Mouse (Mus musculus): Measurements from ENCODE around the gene Crybb1. TPM values are rescaled to one million over a fixed set of nuclear protein-coding genes. Genes with fewer than 3 reads are reported as not detected.

Gene Crybb1
- polyA plus RNA-seq (2017; shearing (Covaris generic)) = not detected

GRCm38 (mm10) chr5:112255426-112255825 lies at the start of gene Crybb1:
Gene Crybb1, plus strand, starts transcription at chr5:112255815.

DNA sequence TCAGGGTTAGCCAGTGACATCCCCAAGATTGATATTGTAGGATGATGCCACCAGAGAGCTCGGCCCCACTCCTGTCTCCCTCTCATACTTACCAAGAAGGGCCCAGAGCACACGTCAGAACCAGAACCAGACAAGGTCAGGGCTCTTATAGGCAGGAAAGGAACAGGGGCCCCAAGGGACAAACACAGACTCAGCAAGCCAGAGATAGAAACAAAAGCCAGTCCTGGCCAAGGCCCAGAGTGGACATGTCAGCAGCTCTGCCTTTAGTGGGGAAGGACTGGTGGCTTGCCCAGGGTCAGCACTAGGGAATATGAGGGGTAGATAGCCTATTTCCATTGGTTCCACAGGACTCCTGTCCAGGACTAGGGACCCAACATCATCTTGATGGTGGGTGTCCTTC lies 3.2 kb upstream of the Crybb1 start, which contains the start of gene Cryba4:
TSS of gene Cryba4 (minus strand) at position 119 of the 400 bp plus-strand sequence.

DNA sequence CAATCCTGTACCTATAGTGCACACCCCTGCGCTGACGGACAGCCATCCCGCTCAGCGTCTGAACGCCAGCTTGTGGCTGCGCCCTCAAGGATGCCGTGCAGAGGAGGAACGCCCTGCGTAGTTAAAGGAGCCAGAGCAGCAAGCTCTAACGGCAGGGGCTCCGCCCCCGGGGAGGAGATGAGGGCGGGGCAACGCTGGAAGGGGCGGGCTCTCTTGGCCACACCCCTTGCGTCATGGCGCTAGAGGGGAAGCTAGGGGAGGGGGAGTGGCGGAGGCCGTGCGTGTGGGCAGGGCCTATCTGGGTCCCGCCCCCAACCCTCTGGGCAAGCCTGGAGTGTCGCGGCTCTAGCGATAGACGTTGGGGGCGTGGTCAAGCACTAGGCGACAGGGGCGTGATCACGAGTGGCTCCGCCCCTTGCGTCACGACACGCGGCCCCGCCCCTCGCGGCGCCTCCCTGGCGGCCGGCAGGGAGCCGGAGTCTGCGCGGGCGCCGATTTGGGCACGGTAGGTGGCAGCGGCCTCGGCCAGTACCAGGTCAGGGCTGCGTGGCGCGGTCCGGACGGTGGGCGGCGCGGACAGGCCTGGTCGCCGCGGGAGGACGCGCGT lies 20.8 kb downstream of the Crybb1 start, which contains the start of gene Tpst2:
TSS of gene Tpst2 (plus strand) at position 425 of the 607 bp plus-strand sequence.

Other genes with a start within 250 kb of the Crybb1 start
- not detected for gene Cryba4, start 3.3 kb upstream of the Crybb1 start, polyA plus RNA-seq (2017; shearing (Covaris generic))
- gene Tpst2, start 20.9 kb downstream of the Crybb1 start, polyA plus RNA-seq (2017; shearing (Covaris generic)) = 195 TPM
- 48.0 TPM for gene Tfip11, start 70.5 kb downstream of the Crybb1 start, polyA plus RNA-seq (2017; shearing (Covaris generic))
- 7.5 TPM for gene Srrd, start 87.2 kb downstream of the Crybb1 start, polyA plus RNA-seq (2017; shearing (Covaris generic))
- 28.6 TPM for gene Hps4, start 87.3 kb downstream of the Crybb1 start, polyA plus RNA-seq (2017; shearing (Covaris generic))
- gene Gm6583, start 100.2 kb downstream of the Crybb1 start, polyA plus RNA-seq (2017; shearing (Covaris generic)) = 0.17 TPM
- gene Asphd2, start 139.1 kb downstream of the Crybb1 start, polyA plus RNA-seq (2017; shearing (Covaris generic)) = not detected
- not detected for gene Gm6588, start 193.6 kb downstream of the Crybb1 start, polyA plus RNA-seq (2017; shearing (Covaris generic))

Measured in inflammation-experienced regulatory T-cells, adult 16 weeks (primary cell).